Mouse (Mus musculus): Measurements from ENCODE around the gene Ryr1. TPM values are rescaled to one million over a fixed set of nuclear protein-coding genes. Genes with fewer than 3 reads are reported as not detected.

The Ryr1 gene
- polyA plus RNA-seq, 1 experiment from 2014 or later = 0.22 TPM

- Histone ChIP-seq H3K9me3 (replicated peaks) (no peaks in the 10 kb centered on the region), H3K36me3 (no peaks in the 10 kb centered on the region), H3K4me2 (peak overlapping the region; percentile 13; the same call in 1 of the 2 replicates), H3K4me1 (replicated peaks) (peaks cover 10% of the 10 kb centered on the region), H3K27ac (no peak overlapping the region), H3K27me3 (peaks cover 46% of the 10 kb centered on the region), H3K9ac (no peak overlapping the region), H3K4me3 (replicated peaks) (no peak overlapping the region)
- DNase-seq (peak; percentile 48), ATAC-seq (ENCODE audit: low read depth) (peak; percentile 67)
- WGBS (ENCODE audit: insufficient replicate concordance) = 11% methylated on average over 9 of the region's 9 CpGs
Observed at GRCm38 (mm10) chr7:29162750-29163525, 38.0 kb upstream of the Ryr1 start.

- H3K4me1 ChIP-seq (replicated peaks) = peaks cover 10% of the 10 kb centered on the region
Observed at GRCm38 (mm10) chr7:29162294-29162693, 37.3 kb upstream of the Ryr1 start.

DNA sequence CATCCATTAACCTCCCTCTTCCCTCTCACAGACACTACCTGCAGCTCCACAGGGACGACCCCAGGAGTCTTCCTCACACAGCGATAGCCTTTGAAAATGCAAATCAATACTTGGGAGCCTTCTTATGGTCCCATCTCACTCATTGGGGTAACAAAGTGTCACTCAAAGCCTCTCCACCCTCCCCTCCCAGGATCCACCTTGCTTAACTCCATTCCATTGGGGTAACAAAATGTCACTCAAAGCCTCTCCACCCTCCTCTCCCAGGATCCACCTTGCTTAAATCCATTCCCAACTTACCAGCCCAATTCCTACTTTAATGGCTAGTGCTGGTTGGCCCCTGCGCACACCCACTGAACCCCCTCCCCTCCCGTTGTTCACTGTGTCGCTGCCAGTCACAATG lies 33.3 kb upstream of the Ryr1 start:
- WGBS (ENCODE audit: insufficient replicate concordance) = 11% methylated on average over 5 of the region's 5 CpGs
- no peak for ATAC-seq (ENCODE audit: low read depth)
- Histone ChIP-seq H3K9me3 (replicated peaks) (0 out of 2 replicates have a peak, but pooled peaks cover 4% of the 10 kb centered on the region), H3K27me3 (peaks cover 32% of the 10 kb centered on the region), H3K36me3 (peaks cover 9% of the 10 kb centered on the region), H3K4me2 (no peak overlapping the region), H3K9ac (no peak overlapping the region), H3K4me3 (replicated peaks) (no peak overlapping the region), H3K4me1 (replicated peaks) (peaks cover 29% of the 10 kb centered on the region), H3K27ac (no peak overlapping the region)
- no peak for DNase-seq

More at GRCm38 (mm10) chr7:29162294-29162693, 37.3 kb upstream of the Ryr1 start:
- H3K4me3 ChIP-seq (replicated peaks) = no peak overlapping the region
- DNase-seq = no peak
- no peak overlapping the region for H3K27ac ChIP-seq
- no peaks in the 10 kb centered on the region for H3K36me3 ChIP-seq
- H3K27me3 ChIP-seq = peaks cover 45% of the 10 kb centered on the region
- ATAC-seq (ENCODE audit: low read depth) = no peak
- 56% methylated on average over 5 of the region's 5 CpGs for WGBS (ENCODE audit: insufficient replicate concordance)
- no peak overlapping the region for H3K9ac ChIP-seq
- no peaks in the 10 kb centered on the region for H3K9me3 ChIP-seq (replicated peaks)
- 0 out of 2 replicates have a peak overlapping the region, but pooled peaks have one; percentile 13 for H3K4me2 ChIP-seq

DNA sequence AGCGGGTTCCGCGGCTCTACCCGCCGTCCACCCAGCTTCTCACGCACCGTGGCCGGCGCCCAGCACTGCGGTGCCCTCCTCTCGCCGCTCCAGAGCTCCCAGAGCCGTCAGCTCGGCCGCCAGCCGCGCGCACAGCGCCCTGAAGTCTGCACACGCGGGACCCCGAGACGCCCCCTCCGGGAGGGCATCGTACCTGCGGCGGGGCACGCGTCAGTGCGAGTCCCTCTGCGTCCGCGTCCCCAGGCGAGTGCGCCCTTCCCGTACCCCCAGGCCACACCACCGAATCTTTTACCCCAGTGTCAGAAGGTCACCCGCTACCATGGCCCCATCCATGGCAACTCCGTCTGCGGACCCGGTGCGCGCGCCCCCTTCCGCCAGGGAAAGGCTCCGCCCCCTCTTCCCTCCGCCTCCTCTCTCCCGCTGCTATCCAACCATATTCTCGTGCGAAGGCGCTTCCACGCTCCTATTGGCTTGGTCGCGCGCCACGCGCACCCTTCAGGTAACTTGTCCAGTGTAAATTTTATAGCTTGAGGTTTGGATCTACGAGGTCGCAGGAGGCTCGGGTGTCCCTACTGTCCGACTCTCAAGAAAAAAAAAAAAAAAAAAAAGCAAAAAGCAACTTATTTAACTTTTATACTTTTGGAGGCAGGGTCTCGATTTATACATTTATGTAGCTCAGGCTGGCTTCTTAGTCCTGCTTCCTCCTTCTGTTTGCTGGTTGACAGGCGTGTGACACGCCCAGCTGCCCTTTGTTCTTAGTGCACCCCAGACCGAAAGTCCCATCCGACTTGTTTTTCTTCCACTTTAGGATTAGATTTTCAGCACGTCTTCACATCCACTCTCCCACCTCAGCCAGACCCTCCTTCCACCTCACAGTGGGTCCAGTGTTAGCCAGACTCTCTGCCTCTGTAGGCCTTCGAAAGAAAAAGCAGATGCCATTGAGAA lies 31.1 kb upstream of the Ryr1 start, which contains the start of gene Fam98c:
TSS of gene Fam98c (minus strand) at position 397 of the 945 bp plus-strand sequence.
- Histone ChIP-seq H3K27ac (peak within 1 kb of the TSS; percentile 77), H3K4me2 (peak within 1 kb of the TSS; percentile 100), H3K4me3 (replicated peaks) (peak within 1 kb of the TSS; percentile 85), H3K4me1 (replicated peaks) (peaks cover 20% of the 10 kb centered on the region), H3K9me3 (replicated peaks) (0 out of 2 replicates have a peak, but pooled peaks cover 4% of the 10 kb centered on the region), H3K9ac (peak within 1 kb of the TSS; percentile 84), H3K36me3 (peaks cover 9% of the 10 kb centered on the region), H3K27me3 (peaks cover 32% of the 10 kb centered on the region)
- ATAC-seq (ENCODE audit: low read depth) (peak; percentile 75), DNase-seq (peak; percentile 71)
- 2% methylated on average over 65 of the region's 68 CpGs for WGBS (ENCODE audit: insufficient replicate concordance)

DNA sequence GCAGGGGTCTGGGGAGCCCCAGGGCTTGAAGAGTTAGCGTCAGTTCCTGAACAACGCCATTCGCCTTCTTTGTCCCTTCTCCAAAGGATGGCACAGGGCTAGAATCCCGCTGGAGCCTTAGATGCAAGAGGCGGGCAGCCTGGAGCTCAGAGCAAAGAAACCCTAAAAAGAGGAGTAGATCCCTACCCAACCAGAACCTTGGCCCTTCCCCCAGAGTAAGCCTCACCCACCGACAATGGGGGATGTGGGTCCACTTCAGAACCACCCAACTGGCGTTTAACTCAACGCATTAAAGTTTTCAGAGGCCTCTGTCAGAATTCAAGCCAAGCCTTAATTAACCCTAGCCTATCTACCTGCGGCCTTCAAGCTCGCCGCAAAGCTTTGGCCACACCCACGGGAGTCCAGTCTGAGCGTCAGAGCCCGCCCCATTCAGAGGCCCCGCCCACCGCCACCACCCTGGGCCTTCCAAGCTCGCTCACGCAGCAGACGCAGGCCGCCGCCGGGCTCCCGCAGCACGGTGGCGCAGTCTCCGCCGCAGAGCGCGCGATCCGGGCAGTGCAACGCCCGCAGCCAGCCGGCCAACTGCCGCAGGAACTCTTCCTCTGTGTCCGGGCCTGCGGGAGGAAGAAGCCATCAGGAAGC lies 30.3 kb upstream of the Ryr1 start:
- peak; percentile 87 for ATAC-seq (ENCODE audit: low read depth)
- peak overlapping the region; percentile 77 for H3K27ac ChIP-seq
- 8% methylated on average over 35 of the region's 37 CpGs for WGBS (ENCODE audit: insufficient replicate concordance)
- peaks cover 20% of the 10 kb centered on the region for H3K4me1 ChIP-seq (replicated peaks)
- H3K4me2 ChIP-seq = peak overlapping the region; percentile 100
- peak; percentile 82 for DNase-seq
- peak overlapping the region; percentile 85 for H3K4me3 ChIP-seq (replicated peaks)
- H3K36me3 ChIP-seq = peaks cover 9% of the 10 kb centered on the region
- peaks cover 29% of the 10 kb centered on the region for H3K27me3 ChIP-seq
- peak overlapping the region; percentile 84 for H3K9ac ChIP-seq
- H3K9me3 ChIP-seq (replicated peaks) = 0 out of 2 replicates have a peak, but pooled peaks cover 4% of the 10 kb centered on the region

DNA sequence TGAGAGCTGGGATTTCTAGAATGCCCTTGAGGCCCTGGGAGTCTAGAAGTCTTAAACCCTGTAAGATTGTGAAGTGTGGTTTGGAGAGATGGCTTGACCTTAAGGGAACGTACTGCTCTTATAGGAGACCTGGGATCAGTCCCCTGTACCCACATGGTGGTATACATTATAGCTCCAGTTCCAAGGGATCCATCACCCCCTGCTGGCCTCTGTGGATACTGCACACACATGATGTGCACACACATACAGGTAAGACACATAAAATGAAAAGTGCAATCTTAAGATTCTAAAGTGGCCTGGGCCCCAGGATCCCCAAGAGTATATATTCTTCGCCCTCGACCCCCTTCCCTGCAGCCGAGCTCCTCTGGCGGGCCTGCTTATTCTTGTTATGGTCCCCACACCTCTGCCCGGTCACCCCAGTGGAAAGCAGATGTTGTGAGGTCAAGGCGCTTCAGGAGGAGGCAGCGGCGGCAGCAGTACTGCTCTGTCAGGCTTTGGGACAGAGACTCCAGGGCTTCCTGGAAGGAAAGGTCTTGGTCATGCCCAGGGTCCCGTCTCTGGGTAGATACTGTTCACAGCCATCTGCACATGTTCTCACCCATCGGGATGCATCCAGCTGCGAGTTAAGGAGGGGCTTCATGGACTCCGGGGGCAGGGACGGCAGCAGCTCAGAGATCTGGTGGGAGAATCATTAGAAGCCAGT lies 29.2 kb upstream of the Ryr1 start:
- DNase-seq (no peak), ATAC-seq (ENCODE audit: low read depth) (no peak)
- Histone ChIP-seq H3K9me3 (replicated peaks) (0 out of 2 replicates have a peak, but pooled peaks cover 4% of the 10 kb centered on the region), H3K36me3 (peaks cover 9% of the 10 kb centered on the region), H3K27ac (no peak overlapping the region), H3K4me3 (replicated peaks) (no peak overlapping the region), H3K9ac (no peak overlapping the region), H3K4me1 (replicated peaks) (peaks cover 20% of the 10 kb centered on the region), H3K27me3 (peaks cover 22% of the 10 kb centered on the region), H3K4me2 (no peak overlapping the region)
- 87% methylated on average over 14 of the region's 14 CpGs for WGBS (ENCODE audit: insufficient replicate concordance)

- no peak overlapping the region for H3K4me3 ChIP-seq (replicated peaks)
- H3K4me2 ChIP-seq = no peak overlapping the region
- peaks cover 17% of the 10 kb centered on the region for H3K4me1 ChIP-seq (replicated peaks)
- 0 out of 2 replicates have a peak, but pooled peaks cover 4% of the 10 kb centered on the region for H3K9me3 ChIP-seq (replicated peaks)
- 57% methylated on average over 10 of the region's 10 CpGs for WGBS (ENCODE audit: insufficient replicate concordance)
- H3K36me3 ChIP-seq = peaks cover 9% of the 10 kb centered on the region
- ATAC-seq (ENCODE audit: low read depth) = no peak
- no peak overlapping the region for H3K9ac ChIP-seq
- no peak for DNase-seq
- H3K27me3 ChIP-seq = 0 out of 2 replicates have a peak, but pooled peaks cover 4% of the 10 kb centered on the region
- H3K27ac ChIP-seq = no peak overlapping the region
Observed at GRCm38 (mm10) chr7:29151486-29151885, 26.5 kb upstream of the Ryr1 start.

- DNase-seq = no peak
- H3K27me3 ChIP-seq = 0 out of 2 replicates have a peak, but pooled peaks cover 4% of the 10 kb centered on the region
- no peak overlapping the region for H3K4me3 ChIP-seq (replicated peaks)
- no peak overlapping the region for H3K27ac ChIP-seq
- peaks cover under 1% of the 10 kb centered on the region; the same call in 1 of the 2 replicates for H3K36me3 ChIP-seq
- ATAC-seq (ENCODE audit: low read depth) = no peak
- H3K9ac ChIP-seq = no peak overlapping the region
- H3K4me1 ChIP-seq (replicated peaks) = 0 out of 2 replicates have a peak, but pooled peaks cover 4% of the 10 kb centered on the region
- H3K9me3 ChIP-seq (replicated peaks) = no peaks in the 10 kb centered on the region
- H3K4me2 ChIP-seq = no peak overlapping the region
- WGBS (ENCODE audit: insufficient replicate concordance) = 71% methylated on average over 15 of the region's 15 CpGs
Observed at GRCm38 (mm10) chr7:29148771-29149170, 23.8 kb upstream of the Ryr1 start.

GRCm38 (mm10) chr7:29146625-29147367 lies 21.8 kb upstream of the Ryr1 start:
- Histone ChIP-seq H3K36me3 (no peaks in the 10 kb centered on the region), H3K27ac (no peak overlapping the region), H3K9me3 (replicated peaks) (no peaks in the 10 kb centered on the region), H3K4me3 (replicated peaks) (no peak overlapping the region), H3K4me1 (replicated peaks) (0 out of 2 replicates have a peak, but pooled peaks cover 4% of the 10 kb centered on the region), H3K4me2 (no peak overlapping the region), H3K27me3 (0 out of 2 replicates have a peak, but pooled peaks cover 4% of the 10 kb centered on the region), H3K9ac (no peak overlapping the region)
- DNase-seq (no peak), ATAC-seq (ENCODE audit: low read depth) (no peak)
- WGBS (ENCODE audit: insufficient replicate concordance) = 61% methylated on average over 7 of the region's 7 CpGs

GRCm38 (mm10) chr7:29144006-29144405 lies 19.0 kb upstream of the Ryr1 start:
- H3K27me3 ChIP-seq = no peaks in the 10 kb centered on the region
- H3K4me1 ChIP-seq (replicated peaks) = 0 out of 2 replicates have a peak, but pooled peaks cover 4% of the 10 kb centered on the region
- H3K27ac ChIP-seq = no peak overlapping the region
- H3K36me3 ChIP-seq = no peaks in the 10 kb centered on the region
- H3K4me3 ChIP-seq (replicated peaks) = no peak overlapping the region
- no peak for ATAC-seq (ENCODE audit: low read depth)
- DNase-seq = no peak
- 50% methylated on average over 4 of the region's 4 CpGs for WGBS (ENCODE audit: insufficient replicate concordance)
- H3K4me2 ChIP-seq = no peak overlapping the region
- H3K9ac ChIP-seq = no peak overlapping the region
- H3K9me3 ChIP-seq (replicated peaks) = no peaks in the 10 kb centered on the region

Measured in liver, embryonic 13.5 days (tissue).